Mouse (Mus musculus): ENCODE data around the gene Zfp784. TPM values are rescaled to one million over a fixed set of nuclear protein-coding genes. Genes with fewer than 3 reads are reported as not detected.

The Zfp784 gene
- total RNA-seq, 4 experiments from 2014 or later: 5.4 to 6.0 (median 5.7) TPM

DNA sequence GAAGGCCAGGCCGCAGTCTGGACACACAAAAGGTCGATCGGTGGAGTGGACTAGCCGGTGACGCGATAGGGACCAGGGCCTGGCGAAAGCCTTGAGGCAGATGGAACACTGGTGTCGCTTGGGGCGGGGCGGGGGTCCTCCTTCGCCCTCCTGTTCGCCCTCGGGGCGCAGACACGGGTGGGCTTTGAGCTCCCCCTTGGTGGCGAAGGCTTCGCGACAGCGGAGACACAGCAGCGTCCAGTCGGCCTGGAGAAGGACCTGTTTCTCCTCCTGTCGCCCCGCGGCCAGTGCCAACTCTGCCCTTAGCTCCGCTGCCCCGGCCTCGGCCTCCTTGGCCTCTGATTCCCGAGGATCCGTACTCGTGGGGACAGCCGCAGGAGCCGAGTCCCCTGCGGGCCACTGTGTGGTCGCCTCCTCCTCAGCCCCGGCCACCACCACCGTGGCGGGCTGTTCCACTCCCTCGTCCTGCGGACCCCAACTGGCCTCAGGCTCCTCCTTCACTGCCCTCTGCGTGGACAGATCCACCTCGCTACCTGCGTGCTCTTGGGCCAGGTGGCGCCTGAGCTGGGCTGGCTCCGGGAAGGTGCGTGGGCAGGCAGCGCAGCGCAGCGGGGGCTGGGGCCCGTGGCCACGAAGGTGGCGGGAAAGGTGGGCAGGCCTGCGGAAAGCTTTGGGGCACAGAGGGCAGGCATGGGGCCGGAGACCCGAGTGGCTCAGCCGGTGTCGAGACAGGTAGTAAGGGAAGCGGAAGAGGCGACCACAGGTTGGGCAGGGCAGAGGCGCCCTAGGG, 44.1 kb downstream of the Zfp784 start:
- DNase-seq (ENCODE audit: low spot score in 2 of 2): peak in 1 of 2 experiments; percentile 12

DNA sequence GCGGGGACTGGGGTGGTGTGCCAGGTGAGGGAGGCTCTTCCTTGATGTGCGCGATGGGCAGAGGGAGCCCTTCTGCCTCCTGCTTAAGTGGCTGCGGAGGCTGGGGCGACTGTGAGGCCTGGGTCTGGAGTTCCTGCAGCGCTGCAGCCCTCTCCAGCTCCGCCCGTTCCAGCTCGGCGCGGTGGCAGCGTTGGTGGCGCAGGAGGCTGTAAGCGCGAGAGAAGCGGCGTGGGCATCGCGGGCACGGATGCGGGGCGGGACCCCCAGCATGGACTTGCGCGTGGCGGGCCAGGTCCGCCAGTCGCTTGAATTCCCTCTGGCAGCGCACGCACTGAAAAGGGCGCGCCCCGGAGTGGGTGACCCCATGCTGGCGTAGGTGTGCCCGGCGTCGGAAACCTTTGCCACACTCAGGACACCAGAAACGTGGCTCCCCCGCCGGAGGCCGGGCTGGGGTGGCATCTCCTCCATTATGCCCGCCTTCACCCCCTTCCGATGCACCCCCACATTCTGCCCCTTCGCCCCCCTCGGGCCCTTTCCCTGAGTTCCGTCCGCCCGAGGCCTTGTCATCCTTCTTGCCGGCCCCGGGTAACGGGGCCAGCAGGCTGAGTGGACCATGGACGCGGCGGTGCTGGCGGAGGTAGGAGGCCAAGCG, 44.8 kb downstream of the Zfp784 start:
- peak in 1 of 2 experiments; percentile 23 for DNase-seq (ENCODE audit: low spot score in 2 of 2)

DNA sequence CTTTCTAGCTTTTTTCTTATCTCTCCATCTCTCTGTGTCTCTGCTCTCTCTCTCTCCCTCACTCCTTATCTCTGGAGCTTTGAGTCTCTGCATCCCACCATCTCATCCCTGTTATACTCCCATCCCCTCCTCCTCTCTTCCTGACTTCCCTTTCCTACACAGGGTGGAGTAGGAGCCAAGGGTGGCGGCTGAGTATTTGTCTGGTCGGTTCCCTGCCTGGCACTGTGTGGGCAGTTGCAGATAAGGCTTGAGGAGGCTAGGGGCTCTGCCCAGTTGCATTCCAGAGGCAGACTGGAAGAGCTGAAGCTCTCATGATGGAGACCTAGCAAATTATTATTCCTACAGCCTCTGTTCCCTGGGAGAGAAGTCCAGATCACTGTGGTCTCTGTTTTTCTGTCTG, 50.0 kb downstream of the Zfp784 start:
- DNase-seq (ENCODE audit: low spot score in 2 of 2): no peak

Other genes starting within 250 kb of the Zfp784 start
- 1 to 10 TPM; 3.0 to 4.2 (median 3.1) TPM for gene Tmem238, start 248.8 kb downstream of the Zfp784 start, total RNA-seq (2022)
- gene Rpl28, start 245.6 kb downstream of the Zfp784 start, total RNA-seq (2022): 100 to 1,000 TPM; 329 to 537 (median 413) TPM
- gene Ube2s, start 225.9 kb downstream of the Zfp784 start, total RNA-seq (2022): 100 to 1,000 TPM; 103 to 130 (median 112) TPM
- gene Shisa7, start 193.8 kb downstream of the Zfp784 start, total RNA-seq (2022): 100 to 1,000 TPM; 105 to 117 (median 110) TPM
- 1 to 10 TPM; 8.3 to 10.0 (median 9.1) TPM for gene Isoc2b, start 168.2 kb downstream of the Zfp784 start, total RNA-seq (2022)
- 10 to 100 TPM; 16.1 to 17.7 (median 17.1) TPM for gene Isoc2a, start 161.3 kb downstream of the Zfp784 start, total RNA-seq (2022)
- gene Gm36210, start 131.9 kb downstream of the Zfp784 start, total RNA-seq (2022): under 1 TPM in 3 of 4 experiments, not detected in 1; 0.48 to 0.65 (median 0.51) TPM
- 10 to 100 TPM; 14.7 to 16.8 (median 15.5) TPM for gene Zfp628, start 123.2 kb downstream of the Zfp784 start, total RNA-seq (2022)
- gene Nat14, start 116.4 kb downstream of the Zfp784 start, total RNA-seq (2022): 100 to 1,000 TPM in 1 of 4 experiments, 10 to 100 TPM in 3; 94.7 to 100 (median 95.8) TPM
- 1 to 10 TPM; 2.1 to 3.5 (median 2.6) TPM for gene Ssc5d, start 112.7 kb downstream of the Zfp784 start, total RNA-seq (2022)
- gene Sbk2, start 74.0 kb downstream of the Zfp784 start, total RNA-seq (2022): under 1 TPM; 0.16 to 0.68 (median 0.26) TPM
- gene Sbk3, start 67.3 kb downstream of the Zfp784 start, total RNA-seq (2022): 1 to 10 TPM in 3 of 4 experiments, under 1 TPM in 1; 0.88 to 1.3 (median 1.1) TPM
- gene Zfp579, start 42.3 kb downstream of the Zfp784 start, total RNA-seq (2022): 10 to 100 TPM; 23.3 to 31.7 (median 25.0) TPM
- 1 to 10 TPM; 6.3 to 7.8 (median 6.5) TPM for gene Zfp524, start 24.0 kb downstream of the Zfp784 start, total RNA-seq (2022)
- 10 to 100 TPM; 21.3 to 23.5 (median 23.2) TPM for gene Fiz1, start 23.7 kb downstream of the Zfp784 start, total RNA-seq (2022)
- gene Gm44973, start 22.9 kb downstream of the Zfp784 start, total RNA-seq (2022): not detected
- gene Zfp865, start 18.1 kb downstream of the Zfp784 start, total RNA-seq (2022): 10 to 100 TPM; 33.5 to 38.8 (median 35.8) TPM
- 10 to 100 TPM; 55.7 to 63.0 (median 59.8) TPM for gene Ccdc106, start 17.9 kb downstream of the Zfp784 start, total RNA-seq (2022)
- gene 4632433K11Rik, start 4.3 kb downstream of the Zfp784 start, total RNA-seq (2022): 1 to 10 TPM in 1 of 4 experiments, not detected in 3; 1.5 TPM
- 10 to 100 TPM; 25.2 to 31.7 (median 27.2) TPM for gene Zfp580, start 13.1 kb upstream of the Zfp784 start, total RNA-seq (2022)
- 100 to 1,000 TPM; 159 to 182 (median 174) TPM for gene U2af2, start 23.7 kb upstream of the Zfp784 start, total RNA-seq (2022)
- 100 to 1,000 TPM; 395 to 439 (median 410) TPM for gene Epn1, start 41.8 kb upstream of the Zfp784 start, total RNA-seq (2022)
- not detected for gene Rfpl4, start 78.5 kb upstream of the Zfp784 start, total RNA-seq (2022)
- gene Rasl2-9, start 87.5 kb upstream of the Zfp784 start, total RNA-seq (2022): under 1 TPM in 3 of 4 experiments, not detected in 1; 0.34 to 0.51 (median 0.36) TPM
- gene Vmn1r55, start 111.2 kb upstream of the Zfp784 start, total RNA-seq (2022): not detected
- not detected for gene Vmn1r56, start 158.3 kb upstream of the Zfp784 start, total RNA-seq (2022)
- gene Vmn1r57, start 180.0 kb upstream of the Zfp784 start, total RNA-seq (2022): not detected

Data from left cerebral cortex, adult 8-10 months (tissue).